Mouse (Mus musculus) heart, adult 2 months (tissue): ENCODE results near the gene Lgi2. TPM values are rescaled to one million over a fixed set of nuclear protein-coding genes. Genes with fewer than 3 reads are reported as not detected.

Experiments
- DNase-seq, 2 experiments: peaks; one replicate each; pipeline ENCODE4 v3.0.0; 2021
- H3K27ac ChIP-seq: fragments of 200-600 bp; 2 replicates; pipeline ENCODE4 v1.8.1; 2022
- H3K27me3 ChIP-seq: fragments of 200-500 bp; 2 replicates; pipeline ENCODE4 v1.6.1; 2012; ENCODE audit warnings: mild to moderate bottlenecking, low read length, inconsistent platforms, mixed read lengths; ENCODE audit not compliant: control insufficient read depth, insufficient read depth
- H3K36me3 ChIP-seq: fragments of 200-500 bp; 2 replicates; pipeline ENCODE4 v1.6.1; 2012; ENCODE audit warnings: low read length, inconsistent platforms; ENCODE audit not compliant: control insufficient read depth, insufficient read depth
- H3K4me1 ChIP-seq: fragments of 200-500 bp; 2 replicates; pipeline ENCODE4 v1.6.1; 2011; ENCODE audit warnings: low read length; ENCODE audit not compliant: control insufficient read depth, insufficient read depth
- H3K4me3 ChIP-seq: fragments of 200-600 bp; 2 replicates; pipeline ENCODE4 v1.8.1; 2022
- H3K79me2 ChIP-seq: fragments of 200-500 bp; replicated peaks from 2 replicates; pipeline ENCODE4 v1.6.1; 2012; ENCODE audit warnings: mild to moderate bottlenecking, inconsistent platforms, low read length, moderate library complexity, mixed read lengths; ENCODE audit not compliant: control insufficient read depth, insufficient read depth
- H3K9ac ChIP-seq: fragments of 200-500 bp; 2 replicates; pipeline ENCODE4 v1.6.1; 2012; ENCODE audit warnings: low read depth, mild to moderate bottlenecking, control low read depth, inconsistent platforms, low read length, mixed read lengths
- CTCF ChIP-seq: fragments of 200-600 bp; IDR thresholded peaks from 2 replicates; pipeline ENCODE4 v1.8.1; 2022; ENCODE audit warnings: antibody characterized with exemption, mild to moderate bottlenecking, moderate library complexity
- EP300 ChIP-seq: fragments of 200-500 bp; IDR thresholded peaks from 2 replicates; pipeline ENCODE4 v1.6.1; 2011; ENCODE audit warnings: low read depth, low read length, control low read depth; ENCODE audit not compliant: insufficient read depth
- POLR2A ChIP-seq: fragments of 200-500 bp; IDR thresholded peaks from 2 replicates; pipeline ENCODE4 v1.6.1; 2011; ENCODE audit warnings: mild to moderate bottlenecking, low read depth, low read length, control low read depth; ENCODE audit not compliant: insufficient read depth
- WGBS: fragments of 180-500 bp; shearing (Covaris S2); methylation state at CpG from one replicate; pipeline ENCODE4 v1.1.7; 2018; 5-methylcytosine and 5-hydroxymethylcytosine counted together
- intact Hi-C: fragments of 180-260 bp; cut with DNase I; formaldehyde crosslinking; loops from one replicate; pipeline ENCODE4 v1.15.1; 2025
- polyA plus RNA-seq: library from polyadenylated mRNA; depleted of rRNA; stranded (reverse); fragments of >200 nt; gene quantifications from 2 replicates; pipeline ENCODE4 v1.2.3, GENCODE M21; 2012
- total RNA-seq, 2 experiments: library from RNA; stranded (reverse); gene quantifications; 2 replicates each; pipeline ENCODE4 v1.2.3; 2021

Gene Lgi2
- total and polyA plus RNA-seq, 3 experiments, result 0.32 to 0.88 (median 0.39) TPM

DNA sequence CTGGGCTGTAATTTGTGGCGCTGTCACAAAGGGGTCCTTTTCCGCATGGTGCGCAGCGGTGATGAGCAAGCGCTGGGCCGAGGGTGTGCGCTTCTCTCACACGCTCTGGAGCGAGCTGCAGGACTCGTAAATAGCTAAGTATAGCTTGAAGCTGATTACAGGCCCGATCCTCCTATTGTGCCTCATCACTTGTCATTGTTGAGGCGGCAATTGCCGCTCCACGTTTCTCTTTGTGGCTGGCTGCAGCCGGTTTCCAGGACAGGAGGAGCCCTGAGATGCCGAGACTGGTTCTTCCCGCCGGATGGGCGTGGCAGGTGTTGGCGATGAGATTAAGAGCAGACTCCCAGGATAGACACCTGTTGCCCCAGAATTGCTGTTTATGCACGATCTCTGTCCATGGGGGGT lies 50.2 kb downstream of the Lgi2 start:
- no peaks in the 10 kb centered on the region for H3K27me3 ChIP-seq
- intact Hi-C loops, result loop anchor here (5.0 to 10.0 kb wide), 3 partner anchors 119 to 306 kb away; no protein-coding TSS in a partner anchor
- TF ChIP-seq EP300 (no peak), CTCF (no peak), POLR2A (no peak)
- peaks cover 2% of the 10 kb centered on the region for H3K4me1 ChIP-seq
- no peaks in the 10 kb centered on the region for H3K79me2 ChIP-seq
- DNase-seq, result no peak
- H3K36me3 ChIP-seq, result no peaks in the 10 kb centered on the region
- no peak overlapping the region for H3K9ac ChIP-seq
- WGBS, result 32% methylated on average over 21 of the region's 21 CpGs
- H3K4me3 ChIP-seq, result peak overlapping the region; percentile 27; the same call in 1 of the 2 replicates
- H3K27ac ChIP-seq, result no peak overlapping the region

DNA sequence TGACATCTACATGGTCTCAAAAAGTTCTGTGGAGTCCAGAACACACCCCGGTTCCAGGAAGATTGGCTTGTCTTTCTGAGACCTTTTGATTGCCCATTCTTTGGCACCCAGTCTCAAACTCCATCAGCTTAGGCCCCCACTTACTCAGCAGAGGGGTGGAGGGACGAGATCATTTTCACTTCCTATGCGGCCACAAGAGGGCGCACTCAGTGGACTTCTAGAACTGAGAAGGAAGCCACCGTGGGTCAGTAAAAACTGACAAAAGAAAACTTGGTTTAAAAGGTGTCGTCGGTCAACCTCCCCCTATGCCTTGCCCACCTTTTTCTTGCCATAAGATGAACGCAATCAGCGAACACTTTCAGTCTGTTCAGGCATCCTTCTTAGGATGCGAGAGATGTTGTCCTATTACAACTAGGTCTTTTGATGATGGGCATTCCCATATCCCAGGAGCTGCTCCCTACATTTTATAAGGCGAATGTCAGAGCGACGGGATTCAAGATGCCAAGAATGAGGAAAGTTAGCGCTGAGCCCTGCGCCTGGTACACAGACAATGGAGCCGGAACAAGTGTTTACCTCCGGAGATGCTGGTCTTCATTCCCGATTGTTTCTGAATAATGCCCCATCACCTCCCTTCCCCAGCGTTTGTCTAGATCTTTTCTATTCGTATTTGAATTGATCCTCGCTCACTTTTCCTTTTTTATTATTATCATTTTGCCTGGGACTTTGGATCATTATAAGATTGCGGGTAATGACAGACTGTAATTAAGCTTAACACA lies 50.8 kb downstream of the Lgi2 start:
- Histone ChIP-seq H3K9ac (no peak overlapping the region), H3K27ac (no peak overlapping the region), H3K36me3 (no peaks in the 10 kb centered on the region), H3K27me3 (no peaks in the 10 kb centered on the region), H3K4me3 (peak overlapping the region; percentile 27), H3K4me1 (peaks cover 3% of the 10 kb centered on the region), H3K79me2 (no peaks in the 10 kb centered on the region)
- WGBS, result 37% methylated on average over 22 of the region's 22 CpGs
- no peak for TF ChIP-seq EP300
- no peak for TF ChIP-seq POLR2A
- TF ChIP-seq CTCF, result peak; percentile 84
- intact Hi-C loops, result loop anchor here (1.0 to 10.0 kb wide), 4 partner anchors 39 to 307 kb away; no protein-coding TSS in a partner anchor
- peak; percentile 58 to 75 for DNase-seq

DNA sequence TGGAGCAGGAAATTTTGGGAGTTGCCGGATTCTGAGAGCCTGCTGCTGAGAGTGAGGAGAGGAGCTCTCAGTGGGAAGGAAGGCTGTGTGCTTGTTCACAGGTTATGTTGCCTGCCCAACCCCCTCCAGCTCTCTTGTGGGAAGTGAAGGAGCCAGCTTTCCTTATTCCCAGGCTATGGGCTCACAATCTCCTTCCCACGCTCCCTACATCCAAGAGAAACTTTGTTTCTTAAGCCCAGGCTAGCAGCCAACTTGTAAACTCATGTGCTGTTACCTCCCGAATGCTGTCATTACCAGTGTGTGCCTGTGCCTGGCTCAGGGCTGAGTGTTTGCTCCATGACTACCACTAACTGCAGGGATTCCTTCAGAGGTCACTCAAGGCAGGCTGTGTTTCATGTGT lies 55.2 kb downstream of the Lgi2 start:
- Histone ChIP-seq H3K4me3 (no peak overlapping the region), H3K36me3 (no peaks in the 10 kb centered on the region), H3K27ac (peak overlapping the region; percentile 17), H3K27me3 (no peaks in the 10 kb centered on the region), H3K4me1 (peaks cover 10% of the 10 kb centered on the region), H3K79me2 (no peaks in the 10 kb centered on the region), H3K9ac (no peak overlapping the region)
- 45% methylated on average over 3 of the region's 3 CpGs for WGBS
- TF ChIP-seq POLR2A, result 0 out of 2 replicates have a peak, but pooled peaks have one; percentile 25
- TF ChIP-seq EP300, result no peak
- peak in 1 of 2 experiments; percentile 23 for DNase-seq
- intact Hi-C loops, result loop anchor here (10.0 kb wide), 1 partner anchor 124 kb away; no protein-coding TSS in a partner anchor

DNA sequence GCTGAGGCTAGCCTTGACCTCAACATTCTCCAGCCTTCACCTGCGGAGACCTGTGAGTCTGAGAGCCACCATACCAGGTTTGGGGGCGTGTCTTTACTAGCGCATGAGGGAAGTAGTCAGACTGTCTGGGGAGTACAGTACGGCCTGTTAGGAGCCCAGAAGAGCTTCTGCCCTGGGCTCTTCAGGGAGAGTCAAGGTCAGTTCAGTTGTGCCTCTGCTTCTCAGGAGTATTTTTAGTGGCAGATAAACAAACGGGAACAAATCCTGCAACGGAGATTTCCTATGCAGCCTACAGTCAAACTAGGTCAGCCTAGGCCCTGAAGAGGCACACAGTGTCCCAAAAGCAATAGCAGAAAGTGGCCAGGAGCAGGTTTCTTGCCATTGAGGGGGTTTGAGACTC lies 56.8 kb downstream of the Lgi2 start:
- intact Hi-C loops, result no loop called here

DNA sequence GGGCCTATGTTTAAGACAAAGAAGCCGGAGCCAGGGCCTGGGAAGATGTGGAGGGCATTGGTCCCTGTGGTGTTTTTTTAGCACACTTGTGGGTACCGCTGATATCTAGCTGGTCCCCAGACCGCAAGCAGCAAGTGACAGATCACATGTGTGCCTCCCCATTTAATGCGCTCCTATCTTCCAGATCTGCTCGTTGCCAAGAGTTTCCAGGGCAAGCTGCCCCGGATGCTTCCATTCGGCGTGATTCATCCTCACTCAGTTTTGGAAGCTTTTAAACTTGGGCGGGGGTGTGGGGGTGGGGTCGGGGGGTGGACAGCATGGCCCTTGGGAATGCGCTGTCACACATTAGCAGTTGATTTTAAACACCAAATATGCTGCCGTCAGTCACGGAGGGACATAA lies 61.6 kb downstream of the Lgi2 start:
- Histone ChIP-seq H3K9ac (no peak overlapping the region), H3K4me3 (no peak overlapping the region), H3K4me1 (peaks cover 3% of the 10 kb centered on the region; the same call in 1 of the 2 replicates), H3K36me3 (no peaks in the 10 kb centered on the region), H3K27ac (no peak overlapping the region), H3K79me2 (no peaks in the 10 kb centered on the region), H3K27me3 (no peaks in the 10 kb centered on the region)
- intact Hi-C loops, result no loop called here
- TF ChIP-seq CTCF (no peak), EP300 (no peak), POLR2A (no peak)
- no peak for DNase-seq
- WGBS, result 75% methylated on average over 13 of the region's 13 CpGs

More for the DNA sequence above, 56.8 kb downstream of the Lgi2 start:
- no peaks in the 10 kb centered on the region for H3K27me3 ChIP-seq
- 42% methylated on average over 6 of the region's 6 CpGs for WGBS
- H3K4me3 ChIP-seq, result no peak overlapping the region
- peaks cover 10% of the 10 kb centered on the region for H3K4me1 ChIP-seq
- no peak overlapping the region for H3K9ac ChIP-seq
- peak in 1 of 2 experiments; percentile 38 for DNase-seq
- H3K36me3 ChIP-seq, result no peaks in the 10 kb centered on the region
- no peaks in the 10 kb centered on the region for H3K79me2 ChIP-seq
- TF ChIP-seq POLR2A (no peak), EP300 (peak; percentile 69)
- peak overlapping the region; percentile 87 for H3K27ac ChIP-seq

DNA sequence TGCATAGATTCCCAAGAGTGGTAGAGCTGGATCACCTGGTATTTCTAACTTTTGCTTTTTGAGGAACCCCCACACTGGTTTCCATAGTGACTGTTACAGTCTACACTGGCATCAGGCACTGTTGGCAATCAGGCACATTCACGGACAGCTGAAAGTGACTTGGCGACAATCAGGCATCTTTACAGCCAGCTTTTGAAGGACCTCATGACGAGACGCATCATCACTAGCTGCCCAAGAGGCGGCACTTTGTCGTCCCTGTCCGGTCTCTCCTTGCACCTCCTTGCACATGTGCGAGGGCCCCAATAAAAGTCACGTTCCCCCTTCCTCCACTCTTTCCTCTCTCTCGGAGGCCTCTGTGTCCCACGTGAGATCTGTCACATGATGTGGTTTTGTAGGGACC lies 62.1 kb downstream of the Lgi2 start:
- intact Hi-C loops, result no loop called here
- TF ChIP-seq CTCF (no peak), EP300 (no peak), POLR2A (no peak)
- Histone ChIP-seq H3K4me1 (peaks cover under 1% of the 10 kb centered on the region; the same call in 1 of the 2 replicates), H3K36me3 (no peaks in the 10 kb centered on the region), H3K27ac (no peak overlapping the region), H3K4me3 (no peak overlapping the region), H3K79me2 (no peaks in the 10 kb centered on the region), H3K27me3 (no peaks in the 10 kb centered on the region), H3K9ac (no peak overlapping the region)
- no peak for DNase-seq
- WGBS, result 81% methylated on average over 11 of the region's 11 CpGs
